Mouse (Mus musculus) retina, postnatal 1 day (tissue): ENCODE data around the gene Gm26566.

Source experiments
- DNase-seq: peaks from one replicate; pipeline ENCODE4 v3.0.0-alpha.2; 2012

Gene Gm26566

DNA sequence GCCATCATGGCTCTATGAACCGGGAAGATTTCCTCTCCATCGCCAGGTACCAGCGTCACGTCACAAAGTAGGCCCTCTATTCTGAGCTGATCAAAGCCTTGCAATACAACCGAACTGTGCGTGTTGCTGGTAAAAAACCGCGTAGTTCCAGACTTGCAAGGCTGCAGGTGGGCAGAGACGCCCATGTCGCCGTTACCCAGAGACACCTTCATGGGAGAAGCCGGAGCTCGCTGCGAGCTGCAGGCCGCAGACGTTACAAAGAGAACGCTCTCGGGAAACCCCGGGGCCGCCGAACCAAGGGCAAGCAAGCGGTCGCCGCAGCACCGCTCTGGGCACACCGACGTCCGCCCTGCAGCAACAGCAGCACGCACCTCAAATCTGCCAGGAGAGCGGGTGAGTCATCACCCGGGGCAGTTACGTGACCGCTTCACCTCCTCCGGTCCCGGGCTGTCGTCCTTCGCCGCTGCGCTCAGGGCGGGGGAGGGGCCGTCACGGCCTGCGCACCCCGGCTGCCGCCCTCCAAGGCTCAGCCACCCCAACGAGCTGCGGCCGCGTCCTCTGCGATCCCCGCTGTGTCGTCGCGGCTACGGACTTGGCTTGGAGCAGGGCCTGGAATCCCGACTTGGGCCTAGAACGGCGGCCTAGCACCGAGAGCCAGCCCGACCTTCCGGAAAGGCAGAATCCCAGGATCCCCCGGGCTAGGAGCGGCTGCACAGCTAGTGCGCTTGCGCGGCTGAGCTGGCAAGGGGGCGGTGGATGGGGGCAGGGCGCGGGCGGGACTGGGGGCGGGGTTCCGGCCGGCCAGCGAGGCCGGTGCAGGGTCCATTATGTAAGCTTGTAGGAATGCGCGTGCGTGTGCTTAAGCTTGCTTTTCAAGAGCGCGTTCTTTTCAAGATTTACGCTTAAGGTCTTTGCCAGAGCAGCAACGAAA lies at the start of gene Gm26566, which contains the start of gene Klhl9:
Gene Gm26566 (plus strand): TSS at position 15 of the 931 bp plus-strand sequence.
Gene Klhl9 (minus strand): TSS at position 675 of the 931 bp plus-strand sequence.
- peak; percentile 96 for DNase-seq

DNA sequence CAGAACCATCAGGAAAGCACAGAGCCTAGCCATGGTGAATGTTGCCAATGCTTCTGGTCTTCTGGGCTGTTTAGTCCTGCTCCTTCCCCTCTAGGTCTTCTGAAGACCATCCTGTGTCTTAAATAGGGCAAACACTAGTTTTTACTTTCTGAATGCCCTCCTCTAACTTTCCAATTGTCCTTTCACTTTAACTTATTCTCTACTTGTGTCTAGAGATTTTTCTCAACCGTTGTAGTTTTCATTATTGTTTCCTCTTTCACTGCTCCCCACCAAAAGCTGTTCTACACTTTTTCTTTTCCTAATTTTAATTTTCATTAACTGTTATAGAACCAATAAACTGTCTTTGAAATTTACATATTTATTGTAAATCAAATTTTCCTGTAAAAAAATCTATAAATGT lies 44.8 kb upstream of the Gm26566 start, which contains the start of gene Ifna16:
Gene Ifna16 (minus strand): TSS at position 101 of the 400 bp plus-strand sequence.
- DNase-seq, result no peak

DNA sequence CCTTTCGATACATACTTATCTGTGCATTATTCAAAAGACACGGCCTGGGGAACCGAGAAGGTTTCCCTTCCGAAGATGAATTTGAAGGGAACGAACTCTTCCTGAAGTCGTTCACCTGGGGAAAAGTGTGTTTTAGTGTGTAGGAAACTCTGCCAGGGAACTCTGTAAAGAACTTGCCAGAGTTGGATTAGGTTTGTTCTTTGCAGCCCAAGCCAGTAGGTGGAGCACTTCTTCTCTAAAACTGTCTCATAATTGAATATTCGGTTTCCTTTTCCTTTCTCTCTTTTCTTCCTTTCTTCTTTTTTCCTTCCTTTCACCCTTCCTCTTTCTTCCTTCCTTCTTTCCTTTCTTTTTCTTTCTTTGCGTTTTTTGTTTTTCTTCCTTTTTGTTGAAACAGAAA lies 41.2 kb upstream of the Gm26566 start:
- DNase-seq, result peak; percentile 33

DNA sequence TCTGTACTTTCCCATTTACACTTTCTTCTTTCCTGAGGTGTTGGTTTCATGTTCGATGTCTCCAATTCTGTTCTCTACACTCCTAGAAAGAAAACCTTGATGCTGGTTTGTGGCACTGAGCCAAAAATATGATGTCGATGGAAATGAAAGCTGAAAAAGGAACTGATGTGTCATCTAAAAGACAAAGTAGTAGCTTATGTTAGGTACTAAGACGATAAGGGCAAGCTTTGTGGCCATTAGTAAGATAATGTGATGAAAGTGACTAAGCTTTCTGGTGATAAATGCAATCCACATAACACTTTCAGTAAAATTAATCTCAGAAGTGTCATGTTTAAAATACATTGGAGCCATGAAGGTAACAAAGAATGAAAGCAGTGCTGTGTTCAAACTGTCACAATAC lies 40.3 kb upstream of the Gm26566 start:
- no peak for DNase-seq

DNA sequence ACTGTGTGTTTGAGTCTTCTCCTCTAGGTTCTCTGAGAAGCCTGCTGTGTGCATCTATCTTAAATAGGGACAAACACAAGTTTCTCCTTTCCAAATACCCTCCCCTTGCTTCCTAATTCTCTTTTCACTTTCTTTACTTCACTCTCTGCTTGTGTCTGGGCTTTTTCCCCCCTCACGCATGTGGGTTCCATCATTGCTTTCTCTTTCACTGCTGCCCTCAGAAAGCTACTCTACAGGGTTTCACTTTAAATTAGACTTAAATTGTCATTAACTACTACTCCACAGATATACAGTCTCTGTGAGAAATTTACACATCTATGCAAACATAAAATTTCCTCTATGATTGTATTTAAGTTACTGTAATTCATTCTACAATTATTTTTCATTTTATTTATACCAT lies 37.8 kb upstream of the Gm26566 start, which contains the start of gene Ifna2:
Gene Ifna2 (minus strand): TSS at position 101 of the 400 bp plus-strand sequence.
- no peak for DNase-seq

DNA sequence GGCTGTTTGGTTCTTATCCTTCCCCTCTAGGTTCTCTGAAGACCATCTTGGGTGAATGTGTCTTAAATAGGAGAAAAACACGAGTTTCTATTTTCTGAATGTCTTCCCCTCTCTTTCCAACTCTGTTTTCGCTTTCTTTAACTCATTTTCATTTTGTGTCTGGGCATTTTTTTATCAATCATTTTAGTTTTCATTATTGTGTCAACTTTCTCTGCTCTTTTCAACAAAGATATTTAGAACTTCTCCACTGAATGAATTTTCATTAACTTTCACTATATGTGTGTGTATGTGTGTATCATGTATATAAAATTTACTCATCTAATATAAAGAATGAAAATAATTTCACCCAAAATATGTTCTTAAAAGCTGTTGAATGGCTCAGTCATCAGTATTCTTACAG lies 30.3 kb upstream of the Gm26566 start, which contains the start of gene Ifnab:
Gene Ifnab (minus strand): TSS at position 101 of the 400 bp plus-strand sequence.
- no peak for DNase-seq

DNA sequence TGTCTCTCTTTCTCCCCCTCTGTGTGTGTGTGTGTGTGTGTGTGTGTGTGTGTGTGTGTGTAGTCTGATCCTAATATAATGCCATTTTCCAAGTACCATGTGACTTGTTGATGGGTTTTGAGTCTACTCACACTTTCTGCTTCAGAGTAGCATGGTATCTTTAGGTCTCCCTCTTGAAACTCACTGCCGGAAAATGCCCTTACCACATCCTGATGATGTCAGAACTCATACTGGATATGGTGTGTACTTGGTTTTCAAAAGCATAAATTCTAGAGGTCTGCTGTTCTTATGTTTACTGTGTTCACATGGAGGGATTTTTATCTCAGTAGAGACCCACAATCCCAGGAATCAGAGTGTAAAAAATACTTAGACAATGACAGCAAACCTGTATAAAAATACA lies 29.1 kb upstream of the Gm26566 start:
- no peak for DNase-seq

DNA sequence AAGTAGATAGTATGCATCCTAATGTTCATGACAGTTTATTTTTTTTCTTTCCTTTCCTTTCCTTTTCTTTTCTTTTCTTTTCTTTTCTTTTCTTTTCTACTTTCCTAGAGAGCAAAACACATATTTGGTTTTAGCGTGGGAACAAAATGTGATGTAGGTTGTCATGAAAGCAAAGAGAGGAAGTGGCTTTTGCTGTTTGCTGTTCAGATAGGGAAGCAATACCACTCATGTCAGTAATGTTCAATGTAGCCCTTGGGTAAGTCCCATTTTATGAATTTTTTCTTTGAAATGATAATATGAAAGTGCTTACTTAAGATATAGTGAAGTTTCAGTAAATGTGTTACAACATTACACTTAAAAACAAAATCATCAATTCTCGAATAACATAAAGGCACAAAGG lies 28.2 kb upstream of the Gm26566 start:
- no peak for DNase-seq

DNA sequence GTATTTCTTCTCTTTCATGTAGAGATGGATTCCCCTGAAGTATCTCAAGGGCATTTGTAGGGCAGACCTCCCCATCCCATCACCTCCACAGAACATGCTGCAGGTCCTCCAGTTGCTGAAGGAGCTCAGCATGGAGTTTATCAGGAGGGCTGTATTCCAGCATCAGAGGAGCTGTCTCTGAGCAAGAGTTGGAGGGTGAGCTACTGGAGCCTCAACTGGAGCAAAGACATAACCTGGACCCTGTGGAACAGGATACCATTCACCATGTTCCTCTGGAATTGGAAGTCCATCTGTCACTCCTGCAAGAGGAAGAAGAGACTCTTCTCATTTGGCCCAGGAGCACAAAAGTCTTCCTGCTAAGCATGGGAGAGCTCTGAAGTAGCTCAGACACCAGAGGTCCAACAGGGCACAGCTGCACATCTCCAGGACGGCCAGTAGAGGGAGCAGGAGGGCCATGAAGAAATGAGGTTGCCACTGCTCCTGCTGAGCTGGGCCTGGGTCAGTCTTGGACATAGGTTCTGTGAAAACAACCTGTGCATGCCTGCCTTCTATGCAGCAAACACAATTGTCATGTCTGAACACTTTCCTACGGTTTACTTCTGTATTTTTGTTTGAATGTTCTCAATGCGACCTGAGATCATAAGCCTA lies 25.2 kb upstream of the Gm26566 start:
- peak; percentile 83 for DNase-seq

DNA sequence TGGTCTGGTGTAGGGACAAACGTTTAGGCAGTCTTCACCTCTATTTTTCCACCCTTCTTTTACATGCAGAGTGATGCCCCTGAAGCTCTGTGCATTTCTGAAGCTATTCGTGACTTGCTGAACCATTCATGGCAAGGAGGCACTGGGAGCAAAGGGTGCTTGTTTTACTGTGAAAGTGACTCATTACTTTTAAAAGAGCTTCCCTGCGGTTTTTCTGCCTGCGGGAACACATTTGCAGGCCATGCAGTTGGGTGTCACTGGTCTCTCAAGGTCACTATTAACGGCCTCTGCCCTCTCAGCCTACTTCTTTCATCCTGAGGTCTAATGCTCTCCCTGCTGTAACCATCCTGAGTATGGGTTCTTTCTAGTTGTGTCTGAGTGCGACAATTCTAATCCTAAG lies 24.5 kb upstream of the Gm26566 start:
- no peak for DNase-seq

DNA sequence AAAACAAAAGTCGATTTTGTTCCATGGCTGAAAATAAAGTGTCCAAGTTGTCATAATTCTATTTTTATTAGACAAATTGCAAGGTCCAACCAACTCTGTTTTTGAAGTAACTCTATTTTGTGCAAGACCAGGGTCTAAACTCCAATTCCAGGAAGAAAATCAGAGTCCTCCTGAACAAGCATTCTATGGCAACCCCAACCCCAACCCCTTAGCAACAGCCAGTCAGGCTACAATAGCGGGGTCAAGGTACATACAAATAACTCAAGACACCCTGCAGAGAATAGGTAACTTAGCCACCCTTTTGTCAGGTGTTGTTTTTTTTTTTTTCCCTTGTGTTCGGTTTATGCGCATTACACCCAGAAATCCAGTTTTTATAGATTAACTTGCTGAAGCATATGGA lies 23.9 kb upstream of the Gm26566 start:
- no peak for DNase-seq

DNA sequence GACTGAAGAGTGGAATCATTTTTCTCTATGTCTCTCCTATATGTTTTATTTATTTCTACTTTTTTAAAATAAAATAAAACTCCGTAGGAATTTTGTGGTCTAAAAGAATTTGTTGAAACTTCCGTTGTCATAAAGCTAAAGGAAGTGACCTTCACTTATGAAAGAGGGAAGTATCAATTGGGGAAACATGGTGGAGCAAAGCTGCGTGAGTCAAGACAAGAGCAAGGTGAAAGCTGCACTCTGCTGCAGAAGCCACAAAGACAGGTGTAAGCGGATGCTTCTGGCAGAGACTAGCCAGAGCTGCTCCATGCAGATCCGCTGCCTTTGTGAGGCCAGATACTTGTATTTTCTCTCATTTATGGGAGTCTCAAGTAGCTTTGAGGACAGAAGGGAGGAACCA lies 22.8 kb upstream of the Gm26566 start:
- no peak for DNase-seq

DNA sequence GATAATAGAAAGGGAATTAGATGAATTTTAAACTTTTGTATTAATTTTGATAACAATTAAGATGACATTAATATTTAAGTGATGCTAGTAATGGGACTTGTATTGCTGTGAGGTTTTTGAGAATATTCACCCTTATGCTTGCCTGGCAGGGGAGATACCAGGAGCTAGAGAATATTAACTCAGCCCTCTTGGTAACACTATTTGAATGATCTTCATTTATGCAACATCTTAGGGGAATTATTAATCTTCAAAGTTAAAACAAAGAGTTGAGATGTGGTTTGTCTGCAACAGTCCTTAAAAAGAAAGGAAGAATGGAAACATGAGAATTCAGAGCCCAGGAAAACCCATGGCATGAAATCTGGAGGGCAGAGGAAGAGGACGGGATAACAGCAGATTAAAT lies 22.3 kb upstream of the Gm26566 start:
- no peak for DNase-seq

DNA sequence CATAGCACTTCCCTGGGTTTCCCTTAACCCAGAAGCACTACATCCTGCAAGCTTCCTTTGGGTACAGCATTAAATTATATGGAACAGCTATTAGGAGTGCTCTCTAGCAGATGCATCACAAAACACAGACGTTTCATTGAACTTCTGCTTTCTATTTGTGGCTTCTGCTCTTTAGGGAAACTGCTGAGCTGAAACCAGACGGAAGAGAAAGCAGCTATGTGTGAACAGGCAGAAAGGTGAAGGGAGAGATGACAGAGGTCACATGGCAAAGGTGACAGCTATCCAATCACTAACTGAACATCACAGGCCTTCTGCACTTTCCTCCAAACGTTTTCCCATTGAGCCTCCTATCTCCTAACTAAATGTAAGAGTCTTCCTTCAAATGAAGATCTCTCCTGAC lies 15.7 kb upstream of the Gm26566 start:
- DNase-seq, result no peak

DNA sequence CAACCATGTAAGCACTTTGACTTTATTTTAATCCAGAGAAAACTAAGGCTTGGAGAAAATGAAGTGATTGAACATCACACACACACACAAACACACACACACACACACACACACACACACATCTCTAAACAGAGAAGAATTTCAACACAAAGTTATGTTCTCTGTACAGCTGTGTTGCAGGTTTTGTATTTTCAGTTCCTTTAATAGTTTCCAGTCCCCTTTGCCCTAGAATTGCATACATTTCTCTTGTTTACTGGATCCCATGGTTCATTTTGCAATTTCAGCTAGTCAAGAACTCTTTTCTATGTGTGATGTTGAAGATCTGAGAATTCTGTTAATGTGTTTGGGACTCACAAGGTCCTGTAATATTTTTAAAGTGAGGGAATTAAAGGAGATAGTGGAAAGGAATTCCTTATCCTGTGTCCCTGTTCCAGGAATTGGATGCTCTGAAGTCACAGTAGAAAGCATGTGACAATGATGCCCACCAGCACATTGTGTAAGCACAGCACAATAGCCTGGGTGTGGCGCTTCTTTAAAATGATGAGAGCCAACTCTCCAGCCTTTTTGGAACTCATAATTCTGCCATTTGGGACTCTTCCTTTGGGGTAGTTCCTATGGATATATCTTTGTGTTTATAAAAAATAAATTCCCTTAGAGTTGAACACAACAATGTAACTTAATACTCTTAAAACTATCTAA lies 14.3 kb upstream of the Gm26566 start:
- DNase-seq, result no peak

DNA sequence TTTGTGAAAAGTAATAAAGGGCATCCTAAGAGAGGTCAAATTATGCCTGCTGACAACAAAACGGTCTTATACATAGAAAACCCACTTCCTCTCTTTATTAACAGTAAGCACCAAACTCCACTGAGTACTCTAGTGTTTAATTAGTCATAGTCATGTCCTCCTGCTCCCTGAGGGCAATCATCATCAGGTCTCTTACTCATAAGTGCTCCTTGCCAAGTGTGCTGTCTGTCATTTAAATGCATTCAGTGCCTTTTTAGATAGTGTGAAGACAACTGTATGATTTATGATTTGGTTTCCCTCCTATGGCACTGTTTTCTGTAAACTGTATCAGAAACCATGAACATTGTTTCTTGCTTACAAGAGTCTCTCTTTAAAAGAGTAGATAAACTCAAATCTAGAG lies 7.3 kb upstream of the Gm26566 start:
- no peak for DNase-seq

DNA sequence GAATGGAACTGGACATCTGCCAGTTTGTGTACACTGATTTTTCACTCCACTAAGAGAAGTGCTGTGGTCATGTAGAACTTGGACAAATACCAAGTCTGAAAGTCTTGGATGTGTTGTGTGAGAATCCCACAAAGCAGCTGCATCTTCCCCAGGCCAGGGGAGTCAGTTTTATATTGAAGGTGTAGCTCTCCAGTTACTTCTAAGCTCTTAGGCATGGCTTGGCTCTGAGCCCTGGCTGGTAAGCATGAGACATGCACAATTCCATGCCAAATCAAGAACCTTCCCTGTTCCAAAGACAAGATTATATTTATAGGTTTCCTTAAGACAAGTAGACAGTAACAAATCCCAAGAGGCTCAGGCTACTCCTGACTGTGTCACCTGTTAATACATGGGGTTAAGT lies 6.5 kb upstream of the Gm26566 start:
- DNase-seq, result no peak

DNA sequence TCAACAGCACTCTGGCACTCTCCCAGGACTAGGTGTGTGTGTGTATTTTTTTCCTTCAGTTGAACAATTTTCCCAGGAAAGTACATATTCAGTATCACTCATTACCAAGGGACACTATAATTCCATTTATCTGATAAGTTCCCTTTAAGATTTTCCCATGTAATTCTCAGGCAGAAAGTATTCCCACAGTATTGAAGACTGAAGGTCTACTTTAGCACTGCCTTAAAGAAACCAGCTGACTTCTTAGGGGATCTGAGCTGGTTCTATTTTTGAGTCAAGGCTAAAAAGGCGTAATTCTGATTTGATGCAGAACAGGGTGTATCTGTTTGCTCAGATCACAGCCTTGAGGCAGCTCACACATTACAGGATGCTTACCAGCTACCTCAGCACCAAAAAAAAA lies 2.9 kb upstream of the Gm26566 start:
- no peak for DNase-seq

DNA sequence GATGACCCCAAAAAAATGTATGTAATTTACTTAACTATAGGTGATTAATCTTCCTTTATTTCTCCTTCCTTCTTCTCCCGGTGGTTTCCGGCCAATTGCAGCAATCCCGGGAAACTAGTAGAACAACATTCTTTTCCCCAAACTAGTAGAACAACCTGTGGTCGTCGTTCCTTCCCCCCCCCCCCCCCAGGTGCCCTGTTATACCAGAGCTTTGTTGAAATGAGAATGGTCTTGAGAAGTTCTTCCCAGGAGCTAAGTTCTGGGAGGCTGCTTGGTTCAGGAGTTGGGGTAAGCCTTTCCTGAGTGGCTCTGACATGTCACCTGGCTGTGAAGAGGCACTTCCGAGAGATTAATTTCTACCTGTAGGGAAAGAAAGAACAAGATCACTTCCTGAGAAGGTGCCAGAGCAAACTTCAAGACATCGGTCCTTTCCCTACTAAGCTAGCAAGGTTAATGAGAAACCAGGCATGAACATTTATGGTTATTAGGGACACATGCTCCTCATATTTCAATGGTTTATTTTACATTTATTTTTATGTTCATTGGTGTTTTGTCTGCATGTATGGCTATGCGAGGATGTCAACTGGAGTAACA lies 2.0 kb downstream of the Gm26566 start:
- no peak for DNase-seq

DNA sequence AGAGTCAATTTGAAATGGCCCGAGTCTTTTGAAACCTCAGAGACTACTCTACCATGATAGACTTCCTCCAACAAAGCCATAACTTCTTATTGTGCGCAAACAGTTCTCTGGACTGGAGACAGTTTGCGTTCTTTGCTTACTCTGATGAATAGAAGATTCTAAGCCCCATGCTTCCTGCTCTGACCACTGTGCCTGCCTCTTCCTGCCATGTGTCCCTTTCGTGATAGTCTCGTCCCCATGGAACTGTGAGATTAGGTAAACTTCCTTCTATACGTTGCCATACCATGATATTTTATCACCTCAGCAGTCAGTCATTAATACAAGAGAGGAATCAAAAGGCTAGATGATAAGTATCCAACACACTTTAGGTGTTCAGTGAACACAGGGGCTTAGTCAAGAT lies 5.1 kb downstream of the Gm26566 start:
- DNase-seq, result no peak

DNA sequence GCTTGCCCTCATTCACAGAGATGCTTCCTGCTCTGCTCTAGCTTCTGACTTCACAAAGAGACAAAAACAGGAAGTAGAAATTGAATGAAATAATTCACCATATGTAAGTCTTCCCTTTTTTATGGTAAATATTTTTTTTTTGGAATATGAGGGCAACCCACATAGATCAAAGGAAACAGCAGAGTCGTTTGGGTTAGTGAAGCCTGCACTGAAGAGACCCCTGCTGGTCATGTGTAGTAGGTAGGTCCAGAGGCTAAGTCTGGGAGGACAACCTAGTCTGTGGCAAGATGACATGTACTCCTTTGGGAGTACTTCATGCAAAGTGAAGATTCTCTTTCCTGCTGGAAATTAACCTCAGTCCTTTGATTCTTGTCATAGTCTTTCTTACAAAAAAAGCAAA lies 5.7 kb downstream of the Gm26566 start:
- peak; percentile 48 for DNase-seq

DNA sequence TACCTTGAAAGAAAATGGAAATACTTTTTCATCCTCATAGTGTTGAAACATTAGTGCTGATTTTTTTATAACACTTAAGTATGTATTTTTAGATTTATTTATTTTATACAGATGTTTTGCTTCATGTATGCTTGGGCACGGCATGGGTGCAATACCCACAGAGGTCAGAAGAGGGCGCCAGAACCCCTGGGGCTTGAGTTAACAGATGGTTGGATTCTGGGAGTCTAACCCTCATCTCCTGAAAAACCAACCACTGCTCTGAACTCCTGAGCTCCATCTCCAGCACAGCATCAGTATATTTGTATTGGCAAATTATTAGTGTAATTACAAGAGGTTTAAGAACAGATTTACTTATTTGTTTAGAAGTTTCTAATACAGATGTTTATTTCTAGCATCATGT lies 16.9 kb downstream of the Gm26566 start:
- peak; percentile 77 for DNase-seq

DNA sequence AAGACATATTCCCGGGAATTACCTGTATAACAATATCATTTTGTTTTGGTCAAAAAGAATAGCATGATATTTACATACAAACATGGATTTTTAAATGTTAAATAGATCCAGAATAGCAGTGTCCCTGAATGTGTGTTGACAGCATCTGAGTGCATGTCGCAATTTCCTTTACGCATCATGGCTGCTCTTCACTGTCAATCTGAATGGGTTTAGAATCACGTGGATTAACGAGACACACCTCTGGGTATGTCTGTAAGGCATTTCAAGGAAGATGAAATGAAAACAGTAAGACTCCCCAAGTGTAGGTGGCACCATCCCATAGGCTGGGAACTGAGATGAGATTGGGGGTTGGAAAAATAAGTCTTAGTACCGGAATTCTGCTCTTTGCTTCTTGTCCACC lies 17.4 kb downstream of the Gm26566 start:
- DNase-seq, result no peak
